Mouse (Mus musculus) heart, embryonic 14.5 days (tissue): ENCODE measurements at regions not wholly inside any gene's neighbourhood (a gene's known extent, or its start where the extent isn't known, plus 50 kb on each side); places are given as distances from the start of the nearest gene placed in this dataset.
"Not testable (repeated sequence)": the region's sequence is repeated elsewhere in the genome, so short reads cannot be mapped to it uniquely, and the experiment has no call there.

Source experiments
- ATAC-seq: fragments of 200-750 bp; cut with Nextera tagmentation; 2 replicates; pipeline ENCODE4 v1.8.0; 2017; ENCODE audit warnings: low read depth, moderate TSS enrichment; ENCODE audit not compliant: insufficient number of reproducible peaks, insufficient read depth, low FRiP score
- H3K27ac ChIP-seq, 2 experiments: fragments of 200-500 bp in 1 of 2; fragments of 300-500 bp in 1 of 2; sonication (generic) in 1 of 2; replicated peaks in 1 of 2; 2 replicates each; pipeline ENCODE4 v1.5.1; 2012 to 2014; ENCODE audit warnings: low read depth in 2 of 2, low read length in 2 of 2, control low read depth in 1 of 2, mild to moderate bottlenecking in 1 of 2, mixed read lengths in 1 of 2; ENCODE audit not compliant: control insufficient read depth in 1 of 2, insufficient read depth in 1 of 2
- H3K27me3 ChIP-seq: fragments of 300-500 bp; sonication (generic); 2 replicates; pipeline ENCODE4 v1.6.1; 2014; ENCODE audit warnings: mild to moderate bottlenecking, low read length, control low read depth; ENCODE audit not compliant: control insufficient read depth, insufficient read depth
- H3K36me3 ChIP-seq: fragments of 300-500 bp; sonication (generic); 2 replicates; pipeline ENCODE4 v1.6.1; 2014; ENCODE audit warnings: mild to moderate bottlenecking, control low read depth, low read length, mixed read lengths; ENCODE audit not compliant: control insufficient read depth, insufficient read depth
- H3K4me1 ChIP-seq, 2 experiments: fragments of 200-500 bp in 1 of 2; fragments of 300-500 bp in 1 of 2; sonication (generic) in 1 of 2; 2 replicates each; pipeline ENCODE4 v1.6.1; 2012 to 2014; ENCODE audit warnings: low read length in 2 of 2, control low read depth in 1 of 2, mixed read lengths in 1 of 2; ENCODE audit not compliant: control insufficient read depth in 2 of 2, insufficient read depth in 2 of 2
- H3K4me2 ChIP-seq: fragments of 300-500 bp; sonication (generic); 2 replicates; pipeline ENCODE4 v1.6.1; 2014; ENCODE audit warnings: mild to moderate bottlenecking, low read length
- H3K4me3 ChIP-seq, 2 experiments: fragments of 200-500 bp in 1 of 2; fragments of 300-500 bp in 1 of 2; sonication (generic) in 1 of 2; 2 replicates each; pipeline ENCODE4 v1.5.1; 2012 to 2014; ENCODE audit warnings: low read length in 2 of 2, mild to moderate bottlenecking in 2 of 2, control low read depth in 1 of 2, low read depth in 1 of 2, moderate library complexity in 1 of 2; ENCODE audit not compliant: control insufficient read depth in 1 of 2, insufficient read depth in 1 of 2
- H3K9ac ChIP-seq: fragments of 300-500 bp; sonication (generic); 2 replicates; pipeline ENCODE4 v1.6.1; 2014; ENCODE audit warnings: mild to moderate bottlenecking, low read length
- H3K9me3 ChIP-seq: fragments of 300-500 bp; sonication (generic); 2 replicates; pipeline ENCODE4 v1.6.1; 2016; ENCODE audit warnings: low read length, control low read depth; ENCODE audit not compliant: control insufficient read depth
- WGBS: fragments of 180-500 bp; shearing (Covaris S2); extraction: QIAGEN DNeasy Blood & Tissue Kit; methylation state at CpG from one replicate; pipeline ENCODE4 v1.1.7; 2014; 5-methylcytosine and 5-hydroxymethylcytosine counted together

- no peaks in the 10 kb centered on the region for H3K36me3 ChIP-seq
- H3K27ac ChIP-seq: no peak overlapping the region
- H3K9ac ChIP-seq: no peak overlapping the region
- ATAC-seq: no peak
- no peak overlapping the region for H3K4me2 ChIP-seq
- H3K4me3 ChIP-seq: no peak overlapping the region
- H3K9me3 ChIP-seq: no peaks in the 10 kb centered on the region
- no peaks in the 10 kb centered on the region for H3K27me3 ChIP-seq
- H3K4me1 ChIP-seq: no peaks in the 10 kb centered on the region
Measured at GRCm38 (mm10) chr16:15432681-15433080, 115.4 kb downstream of the Gm21897 start.

GRCm38 (mm10) chr16:15462856-15463255, 145.6 kb downstream of the Gm21897 start:
- H3K9ac ChIP-seq, H3K27ac ChIP-seq, ATAC-seq, H3K36me3 ChIP-seq, H3K27me3 ChIP-seq, H3K4me1 ChIP-seq, H3K4me2 ChIP-seq, H3K4me3 ChIP-seq: not testable (repeated sequence)
- peaks cover 11% of the 10 kb centered on the region; the same call in 1 of the 2 replicates for H3K9me3 ChIP-seq

DNA sequence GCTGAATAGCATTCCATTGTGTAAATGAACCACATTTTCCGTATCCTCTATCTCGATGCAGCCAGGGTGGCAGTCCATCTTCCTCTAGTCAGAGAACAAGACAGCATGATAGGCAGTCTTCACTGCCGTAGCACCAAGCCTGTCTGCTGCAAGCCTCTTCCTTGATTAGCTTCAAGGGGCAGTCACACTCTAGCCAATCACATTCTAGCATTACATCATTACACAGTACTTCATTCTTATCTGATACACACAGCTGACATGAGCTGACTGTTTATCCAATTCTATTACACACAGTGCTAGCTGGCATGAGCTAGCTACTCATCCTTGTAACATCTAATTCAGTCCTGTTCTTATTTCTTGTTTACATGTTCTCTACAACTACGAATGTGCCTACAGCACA, 156.6 kb downstream of the Gm21897 start:
- Histone ChIP-seq H3K4me3 (no peak overlapping the region), H3K9me3 (no peaks in the 10 kb centered on the region), H3K27ac (no peak overlapping the region), H3K9ac (no peak overlapping the region), H3K27me3 (no peaks in the 10 kb centered on the region), H3K36me3 (no peaks in the 10 kb centered on the region), H3K4me1 (no peaks in the 10 kb centered on the region), H3K4me2 (no peak overlapping the region)
- 47% methylated on average over 4 of the region's 4 CpGs for WGBS
- no peak for ATAC-seq

DNA sequence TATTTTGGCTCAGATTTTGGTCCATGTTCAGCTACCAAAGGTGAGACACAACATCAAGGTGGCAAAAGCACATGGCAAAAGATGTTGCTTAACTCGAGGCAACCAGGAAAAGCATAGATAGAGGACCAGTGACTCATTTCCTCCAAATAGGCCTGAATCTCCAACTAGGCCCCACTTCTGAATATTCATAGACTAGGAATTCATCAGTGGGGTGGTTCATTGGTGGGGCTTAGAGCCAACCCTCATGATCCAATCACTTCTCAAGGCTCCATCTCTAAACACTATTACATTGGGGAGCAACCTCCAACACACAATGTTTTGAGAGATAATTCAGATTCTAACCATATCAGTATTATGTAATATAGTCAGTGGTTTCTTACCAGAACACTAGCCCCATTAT, 161.6 kb downstream of the Gm21897 start:
- H3K9ac ChIP-seq: no peak overlapping the region
- no peak overlapping the region for H3K27ac ChIP-seq
- 48% methylated on average over 1 of the region's 1 CpGs for WGBS
- no peaks in the 10 kb centered on the region for H3K27me3 ChIP-seq
- H3K4me3 ChIP-seq: no peak overlapping the region
- H3K36me3 ChIP-seq: no peaks in the 10 kb centered on the region
- no peaks in the 10 kb centered on the region for H3K4me1 ChIP-seq
- no peak overlapping the region for H3K4me2 ChIP-seq
- no peak for ATAC-seq
- no peaks in the 10 kb centered on the region for H3K9me3 ChIP-seq

DNA sequence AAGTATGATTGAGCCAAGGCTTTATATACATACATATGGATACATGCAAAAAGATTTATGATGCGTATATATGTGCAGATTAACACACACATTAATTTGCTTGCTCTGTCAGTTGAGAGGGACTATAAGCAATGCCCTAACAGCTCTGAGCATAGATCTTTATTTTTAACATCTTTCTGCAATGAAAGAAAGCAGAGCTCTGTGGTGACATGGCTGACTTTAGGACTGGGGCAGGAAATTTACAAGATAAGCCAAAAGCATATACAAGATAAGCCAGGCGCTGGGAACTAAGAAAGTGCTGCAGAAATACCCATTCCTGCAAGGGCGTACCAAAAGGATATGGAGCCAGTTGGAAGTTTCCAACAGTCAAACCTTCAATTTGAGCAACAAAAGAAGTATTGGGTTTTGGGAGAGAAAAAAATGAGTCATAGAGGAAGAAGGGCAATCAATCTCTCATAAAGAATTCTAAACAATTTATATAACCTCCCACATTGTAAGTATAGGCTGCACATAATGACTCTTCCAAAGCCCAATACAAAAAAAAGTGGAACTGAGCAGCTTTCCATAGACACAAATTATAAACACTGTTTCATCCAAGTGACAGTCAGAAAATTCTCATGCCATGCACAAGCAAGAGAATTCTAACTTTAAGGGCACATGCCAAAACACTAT, 174.2 kb downstream of the Gm21897 start:
- ATAC-seq: no peak
- no peaks in the 10 kb centered on the region for H3K4me1 ChIP-seq
- H3K27me3 ChIP-seq: no peaks in the 10 kb centered on the region
- no peaks in the 10 kb centered on the region for H3K36me3 ChIP-seq
- H3K4me2 ChIP-seq: no peak overlapping the region
- no peaks in the 10 kb centered on the region for H3K9me3 ChIP-seq
- H3K4me3 ChIP-seq: no peak overlapping the region
- H3K9ac ChIP-seq: no peak overlapping the region
- WGBS: 52% methylated on average over 3 of the region's 3 CpGs
- H3K27ac ChIP-seq: no peak overlapping the region

DNA sequence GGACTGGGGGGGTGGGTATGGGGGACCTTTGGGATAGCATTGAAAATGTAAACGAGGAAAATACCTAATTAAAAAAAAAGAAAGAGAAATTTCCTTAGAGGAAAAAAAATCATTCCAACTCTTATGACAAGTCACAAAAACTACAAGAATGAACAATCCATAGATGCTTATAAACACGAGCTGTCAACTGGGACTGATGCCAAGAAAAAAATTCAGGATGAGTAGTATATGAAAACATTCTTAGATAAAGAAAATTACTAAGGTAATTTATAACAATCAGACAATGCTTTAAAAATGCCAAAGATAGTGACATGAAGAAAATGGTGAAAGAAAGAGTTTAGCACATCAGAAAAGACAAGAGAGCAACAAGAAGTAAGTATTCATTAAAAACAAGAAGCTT, 176.0 kb downstream of the Gm21897 start:
- Histone ChIP-seq H3K9me3 (no peaks in the 10 kb centered on the region), H3K36me3 (no peaks in the 10 kb centered on the region), H3K4me2 (no peak overlapping the region), H3K4me1 (no peaks in the 10 kb centered on the region), H3K27me3 (no peaks in the 10 kb centered on the region), H3K4me3 (no peak overlapping the region), H3K27ac (no peak overlapping the region), H3K9ac (no peak overlapping the region)
- 63% methylated on average over 2 of the region's 2 CpGs for WGBS
- ATAC-seq: no peak
